Mouse (Mus musculus) liver, embryonic 13.5 days (tissue): ENCODE measurements around the gene Lmbr1. TPM values are rescaled to one million over a fixed set of nuclear protein-coding genes. Genes with fewer than 3 reads are reported as not detected.

Experiments
- ATAC-seq: fragments of 200-750 bp; cut with Nextera tagmentation; 2 replicates; pipeline ENCODE4 v1.8.0; 2017; ENCODE audit warnings: low read depth, mild to moderate bottlenecking, moderate number of reproducible peaks, moderate library complexity
- DNase-seq: peaks from one replicate; pipeline ENCODE4 v3.0.0; 2022
- H3K27ac ChIP-seq: fragments of 300-500 bp; sonication (generic); 2 replicates; pipeline ENCODE4 v1.5.1; 2015; ENCODE audit warnings: moderate library complexity, mild to moderate bottlenecking, inconsistent platforms
- H3K27me3 ChIP-seq: fragments of 300-500 bp; sonication (generic); 2 replicates; pipeline ENCODE4 v1.6.1; 2015; ENCODE audit warnings: mild to moderate bottlenecking, inconsistent platforms
- H3K36me3 ChIP-seq: fragments of 300-500 bp; sonication (generic); 2 replicates; pipeline ENCODE4 v1.6.1; 2015; ENCODE audit warnings: mild to moderate bottlenecking, inconsistent platforms
- H3K4me1 ChIP-seq: fragments of 300-500 bp; sonication (generic); replicated peaks from 2 replicates; pipeline ENCODE4 v1.6.1; 2015; ENCODE audit warnings: inconsistent platforms
- H3K4me2 ChIP-seq: fragments of 300-500 bp; sonication (generic); 2 replicates; pipeline ENCODE4 v1.6.1; 2015; ENCODE audit warnings: inconsistent platforms, mild to moderate bottlenecking, moderate library complexity
- H3K4me3 ChIP-seq: fragments of 300-500 bp; sonication (generic); replicated peaks from 2 replicates; pipeline ENCODE4 v1.5.1; 2015; ENCODE audit warnings: mild to moderate bottlenecking, inconsistent platforms
- H3K9ac ChIP-seq: fragments of 300-500 bp; sonication (generic); 2 replicates; pipeline ENCODE4 v1.6.1; 2015; ENCODE audit warnings: mild to moderate bottlenecking, inconsistent platforms
- H3K9me3 ChIP-seq: fragments of 300-500 bp; sonication (generic); replicated peaks from 2 replicates; pipeline ENCODE4 v1.6.1; 2016; ENCODE audit warnings: inconsistent platforms
- WGBS: fragments of 180-500 bp; shearing (Covaris S2); methylation state at CpG from one replicate; pipeline ENCODE4 v1.1.7; 2015; ENCODE audit not compliant: insufficient replicate concordance; 5-methylcytosine and 5-hydroxymethylcytosine counted together
- polyA plus RNA-seq: library from polyadenylated mRNA; unstranded; fragments of >200 nt; fragmentation: Nextera tagmentation; extraction: Ambion mirVana; gene quantifications from 2 replicates; pipeline ENCODE4 v1.2.1, GENCODE M21; 2015

The Lmbr1 gene
- polyA plus RNA-seq, 1 experiment from 2014 or later = 3.3 TPM

- no peak overlapping the region for H3K4me3 ChIP-seq
- DNase-seq = no peak
- WGBS = 71% methylated on average over 2 of the region's 2 CpGs
- no peak overlapping the region for H3K9ac ChIP-seq
- H3K27me3 ChIP-seq = no peaks in the 10 kb centered on the region
- no peaks in the 10 kb centered on the region for H3K4me1 ChIP-seq
- H3K4me2 ChIP-seq = no peak overlapping the region
- H3K9me3 ChIP-seq = no peaks in the 10 kb centered on the region
- no peak overlapping the region for H3K27ac ChIP-seq
- no peak for ATAC-seq
- H3K36me3 ChIP-seq = no peaks in the 10 kb centered on the region
These were observed 124.3 kb downstream of the Lmbr1 start for GRCm38 (mm10) chr5:29253876-29254275.

GRCm38 (mm10) chr5:29251496-29251873 is 126.7 kb downstream of the Lmbr1 start:
- no peak overlapping the region for H3K4me3 ChIP-seq
- 47% methylated on average over 1 of the region's 1 CpGs for WGBS
- H3K36me3 ChIP-seq = no peaks in the 10 kb centered on the region

GRCm38 (mm10) chr5:29250795-29251495 is 127.2 kb downstream of the Lmbr1 start:
- DNase-seq = no peak

More at GRCm38 (mm10) chr5:29251496-29251873, 126.7 kb downstream of the Lmbr1 start:
- no peak overlapping the region for H3K4me2 ChIP-seq
- no peaks in the 10 kb centered on the region for H3K27me3 ChIP-seq
- H3K9ac ChIP-seq = no peak overlapping the region
- no peaks in the 10 kb centered on the region for H3K9me3 ChIP-seq
- H3K27ac ChIP-seq = no peak overlapping the region
- H3K4me1 ChIP-seq = no peaks in the 10 kb centered on the region
- no peak for DNase-seq
- ATAC-seq = no peak

GRCm38 (mm10) chr5:29244769-29245168 is 133.4 kb downstream of the Lmbr1 start:
- Histone ChIP-seq H3K27me3 (no peaks in the 10 kb centered on the region), H3K27ac (no peak overlapping the region), H3K4me1 (no peaks in the 10 kb centered on the region), H3K9me3 (no peaks in the 10 kb centered on the region), H3K4me2 (no peak overlapping the region), H3K36me3 (no peaks in the 10 kb centered on the region), H3K4me3 (no peak overlapping the region), H3K9ac (no peak overlapping the region)
- no peak for ATAC-seq
- WGBS = no CpG with 5 or more reads among the region's 1 CpGs
- DNase-seq = no peak

More at GRCm38 (mm10) chr5:29250795-29251495, 127.2 kb downstream of the Lmbr1 start:
- H3K4me1 ChIP-seq = no peaks in the 10 kb centered on the region
- no peak overlapping the region for H3K4me3 ChIP-seq
- H3K27ac ChIP-seq = no peak overlapping the region
- no peak for ATAC-seq
- no peaks in the 10 kb centered on the region for H3K9me3 ChIP-seq
- H3K4me2 ChIP-seq = no peak overlapping the region
- WGBS = 75% methylated on average over 8 of the region's 8 CpGs
- H3K9ac ChIP-seq = no peak overlapping the region
- no peaks in the 10 kb centered on the region for H3K36me3 ChIP-seq
- no peaks in the 10 kb centered on the region for H3K27me3 ChIP-seq

GRCm38 (mm10) chr5:29238379-29238778 is 139.8 kb downstream of the Lmbr1 start:
- DNase-seq (no peak), ATAC-seq (no peak)
- Histone ChIP-seq H3K27me3 (no peaks in the 10 kb centered on the region), H3K9me3 (no peaks in the 10 kb centered on the region), H3K36me3 (no peaks in the 10 kb centered on the region), H3K4me3 (no peak overlapping the region), H3K4me1 (no peaks in the 10 kb centered on the region), H3K27ac (no peak overlapping the region), H3K4me2 (no peak overlapping the region), H3K9ac (no peak overlapping the region)

- H3K4me1 ChIP-seq = no peaks in the 10 kb centered on the region
- ATAC-seq (no peak), DNase-seq (no peak)
- 0 out of 2 replicates have a peak, but pooled peaks cover 3% of the 10 kb centered on the region for H3K36me3 ChIP-seq
- H3K9ac ChIP-seq = no peak overlapping the region
- no peak overlapping the region for H3K27ac ChIP-seq
- H3K4me3 ChIP-seq = no peak overlapping the region
- 57% methylated on average over 2 of the region's 2 CpGs for WGBS
- H3K9me3 ChIP-seq = no peaks in the 10 kb centered on the region
- H3K4me2 ChIP-seq = no peak overlapping the region
- H3K27me3 ChIP-seq = no peaks in the 10 kb centered on the region
These were observed 147.7 kb downstream of the Lmbr1 start for GRCm38 (mm10) chr5:29230481-29230880.

GRCm38 (mm10) chr5:29224089-29224488 is 154.1 kb downstream of the Lmbr1 start:
- ATAC-seq (no peak), DNase-seq (no peak)
- Histone ChIP-seq H3K9ac (no peak overlapping the region), H3K36me3 (no peaks in the 10 kb centered on the region), H3K9me3 (no peaks in the 10 kb centered on the region), H3K4me1 (no peaks in the 10 kb centered on the region), H3K27me3 (no peaks in the 10 kb centered on the region), H3K4me2 (no peak overlapping the region), H3K27ac (no peak overlapping the region), H3K4me3 (no peak overlapping the region)
- 87% methylated on average over 7 of the region's 7 CpGs for WGBS

- Histone ChIP-seq H3K4me3 (no peak overlapping the region), H3K9me3 (no peaks in the 10 kb centered on the region), H3K27me3 (no peaks in the 10 kb centered on the region), H3K4me2 (peak overlapping the region; percentile 32), H3K9ac (no peak overlapping the region), H3K36me3 (no peaks in the 10 kb centered on the region), H3K4me1 (peaks cover 22% of the 10 kb centered on the region), H3K27ac (peak overlapping the region; percentile 53; the same call in 1 of the 2 replicates)
- DNase-seq (peak; percentile 51), ATAC-seq (peak; percentile 97)
- WGBS = 26% methylated on average over 3 of the region's 3 CpGs
These were observed 160.2 kb downstream of the Lmbr1 start for GRCm38 (mm10) chr5:29217997-29218396.

- DNase-seq (no peak), ATAC-seq (no peak)
- WGBS = 49% methylated on average over 4 of the region's 4 CpGs
- H3K4me3 ChIP-seq = no peak overlapping the region
- H3K4me1 ChIP-seq = peaks cover 4% of the 10 kb centered on the region; the same call in 1 of the 2 replicates
- H3K27ac ChIP-seq = no peak overlapping the region
- H3K36me3 ChIP-seq = no peaks in the 10 kb centered on the region
- H3K9me3 ChIP-seq = no peaks in the 10 kb centered on the region
- H3K4me2 ChIP-seq = no peak overlapping the region
- no peak overlapping the region for H3K9ac ChIP-seq
- H3K27me3 ChIP-seq = no peaks in the 10 kb centered on the region
These were observed 166.1 kb downstream of the Lmbr1 start for GRCm38 (mm10) chr5:29211980-29212555.

GRCm38 (mm10) chr5:29205690-29206089 is 172.5 kb downstream of the Lmbr1 start:
- ATAC-seq = no peak
- H3K27me3 ChIP-seq = no peaks in the 10 kb centered on the region
- H3K27ac ChIP-seq = no peak overlapping the region
- no peak overlapping the region for H3K4me3 ChIP-seq
- H3K9me3 ChIP-seq = no peaks in the 10 kb centered on the region
- DNase-seq = no peak
- WGBS = 63% methylated on average over 5 of the region's 5 CpGs
- H3K4me1 ChIP-seq = no peaks in the 10 kb centered on the region
- H3K9ac ChIP-seq = no peak overlapping the region
- no peaks in the 10 kb centered on the region for H3K36me3 ChIP-seq
- no peak overlapping the region for H3K4me2 ChIP-seq

GRCm38 (mm10) chr5:29199868-29200267 is 178.3 kb downstream of the Lmbr1 start:
- Histone ChIP-seq H3K27me3 (peaks cover 17% of the 10 kb centered on the region), H3K4me2 (no peak overlapping the region), H3K9ac (no peak overlapping the region), H3K4me1 (0 out of 2 replicates have a peak, but pooled peaks cover 9% of the 10 kb centered on the region), H3K4me3 (no peak overlapping the region), H3K27ac (no peak overlapping the region), H3K9me3 (no peaks in the 10 kb centered on the region), H3K36me3 (no peaks in the 10 kb centered on the region)
- ATAC-seq = no peak
- no peak for DNase-seq
- WGBS = 45% methylated on average over 3 of the region's 3 CpGs

- no peak overlapping the region for H3K27ac ChIP-seq
- ATAC-seq (no peak), DNase-seq (no peak)
- no peaks in the 10 kb centered on the region for H3K9me3 ChIP-seq
- H3K36me3 ChIP-seq = no peaks in the 10 kb centered on the region
- H3K27me3 ChIP-seq = peaks cover 22% of the 10 kb centered on the region
- 0 out of 2 replicates have a peak, but pooled peaks cover 9% of the 10 kb centered on the region for H3K4me1 ChIP-seq
- H3K4me2 ChIP-seq = no peak overlapping the region
- no peak overlapping the region for H3K4me3 ChIP-seq
- WGBS = 61% methylated on average over 4 of the region's 4 CpGs
- H3K9ac ChIP-seq = no peak overlapping the region
These were observed 179.2 kb downstream of the Lmbr1 start for GRCm38 (mm10) chr5:29198960-29199488.
